Mouse (Mus musculus): ENCODE measurements around the gene Phf23. TPM values are rescaled to one million over a fixed set of nuclear protein-coding genes. Genes with fewer than 3 reads are reported as not detected.
A peak's percentile ranks its signal among the peaks of the same experiment; 100 is the strongest.

Phf23 gene
- polyA plus RNA-seq, 1 experiment from 2014 or later, result 41.3 TPM

GRCm38 (mm10) chr11:70000396-70000898 lies 4.9 kb downstream of the Phf23 start, which contains the start of gene Dvl2:
Dvl2 (plus strand) TSS chr11:70000595.
- H3K27ac ChIP-seq (replicated peaks; ENCODE audit: low read depth, low read length), result peak within 1 kb of the TSS; percentile 96
- peak; percentile 72 for ATAC-seq (ENCODE audit: low FRiP score, low TSS enrichment)
- peak; percentile 96 for DNase-seq
- peak within 1 kb of the TSS; percentile 83 for H3K4me3 ChIP-seq (replicated peaks; ENCODE audit: low read depth, low read length)
- H3K36me3 ChIP-seq (ENCODE audit: control insufficient read depth, insufficient read depth, low read length), result peaks cover 31% of the 10 kb centered on the region
- H3K27me3 ChIP-seq (ENCODE audit: control insufficient read depth, insufficient read depth, low read length), result no peaks in the 10 kb centered on the region
- WGBS, result under 1% methylated on average over 48 of the region's 48 CpGs
- peak within 1 kb of the TSS; percentile 67 for H3K9ac ChIP-seq (replicated peaks; ENCODE audit: low read length)
- H3K4me1 ChIP-seq (ENCODE audit: control insufficient read depth, insufficient read depth, low read length), result peaks cover 32% of the 10 kb centered on the region
- peak within 1 kb of the TSS; percentile 85 for H3K4me2 ChIP-seq (ENCODE audit: low read length)
- no peaks in the 10 kb centered on the region for H3K9me3 ChIP-seq (ENCODE audit: control insufficient read depth, low read length)

- Histone ChIP-seq H3K27ac (replicated peaks; ENCODE audit: low read depth, low read length) (peak overlapping the region; percentile 96), H3K9me3 (ENCODE audit: control insufficient read depth, low read length) (no peaks in the 10 kb centered on the region), H3K36me3 (ENCODE audit: control insufficient read depth, insufficient read depth, low read length) (peaks cover 38% of the 10 kb centered on the region), H3K9ac (replicated peaks; ENCODE audit: low read length) (peak overlapping the region; percentile 67), H3K4me2 (ENCODE audit: low read length) (peak overlapping the region; percentile 85), H3K4me1 (ENCODE audit: control insufficient read depth, insufficient read depth, low read length) (peaks cover 32% of the 10 kb centered on the region), H3K27me3 (ENCODE audit: control insufficient read depth, insufficient read depth, low read length) (no peaks in the 10 kb centered on the region), H3K4me3 (replicated peaks; ENCODE audit: low read depth, low read length) (peak overlapping the region; percentile 83)
- DNase-seq, result no peak
- ATAC-seq (ENCODE audit: low FRiP score, low TSS enrichment), result no peak
- 11% methylated on average over 8 of the region's 8 CpGs for WGBS
Measured at GRCm38 (mm10) chr11:70001159-70001558, 5.6 kb downstream of the Phf23 start.

- Histone ChIP-seq H3K4me2 (ENCODE audit: low read length) (peak overlapping the region; percentile 85), H3K36me3 (ENCODE audit: control insufficient read depth, insufficient read depth, low read length) (peaks cover 45% of the 10 kb centered on the region), H3K4me1 (ENCODE audit: control insufficient read depth, insufficient read depth, low read length) (peaks cover 32% of the 10 kb centered on the region), H3K27ac (replicated peaks; ENCODE audit: low read depth, low read length) (no peak overlapping the region), H3K27me3 (ENCODE audit: control insufficient read depth, insufficient read depth, low read length) (no peaks in the 10 kb centered on the region), H3K4me3 (replicated peaks; ENCODE audit: low read depth, low read length) (peak overlapping the region; percentile 83), H3K9ac (replicated peaks; ENCODE audit: low read length) (no peak overlapping the region; the same call in 1 of the 2 replicates), H3K9me3 (ENCODE audit: control insufficient read depth, low read length) (no peaks in the 10 kb centered on the region)
- no peak for ATAC-seq (ENCODE audit: low FRiP score, low TSS enrichment)
- peak; percentile 64 for DNase-seq
Measured at GRCm38 (mm10) chr11:70001865-70002264, 6.3 kb downstream of the Phf23 start.

GRCm38 (mm10) chr11:70002471-70002870 lies 6.9 kb downstream of the Phf23 start:
- peak overlapping the region; percentile 85 for H3K4me2 ChIP-seq (ENCODE audit: low read length)
- peak overlapping the region; percentile 83; the same call in 1 of the 2 replicates for H3K4me3 ChIP-seq (replicated peaks; ENCODE audit: low read depth, low read length)
- H3K36me3 ChIP-seq (ENCODE audit: control insufficient read depth, insufficient read depth, low read length), result peaks cover 51% of the 10 kb centered on the region
- no peaks in the 10 kb centered on the region for H3K27me3 ChIP-seq (ENCODE audit: control insufficient read depth, insufficient read depth, low read length)
- no peaks in the 10 kb centered on the region for H3K9me3 ChIP-seq (ENCODE audit: control insufficient read depth, low read length)
- 95% methylated on average over 2 of the region's 2 CpGs for WGBS
- peaks cover 32% of the 10 kb centered on the region for H3K4me1 ChIP-seq (ENCODE audit: control insufficient read depth, insufficient read depth, low read length)
- no peak for ATAC-seq (ENCODE audit: low FRiP score, low TSS enrichment)
- H3K9ac ChIP-seq (replicated peaks; ENCODE audit: low read length), result peak overlapping the region; percentile 29; the same call in 1 of the 2 replicates
- no peak overlapping the region for H3K27ac ChIP-seq (replicated peaks; ENCODE audit: low read depth, low read length)
- no peak for DNase-seq

GRCm38 (mm10) chr11:70005521-70005920 lies 9.9 kb downstream of the Phf23 start:
- DNase-seq (peak; percentile 43), ATAC-seq (ENCODE audit: low FRiP score, low TSS enrichment) (no peak)
- Histone ChIP-seq H3K4me2 (ENCODE audit: low read length) (no peak overlapping the region), H3K9ac (replicated peaks; ENCODE audit: low read length) (no peak overlapping the region), H3K9me3 (ENCODE audit: control insufficient read depth, low read length) (no peaks in the 10 kb centered on the region), H3K27ac (replicated peaks; ENCODE audit: low read depth, low read length) (no peak overlapping the region), H3K4me1 (ENCODE audit: control insufficient read depth, insufficient read depth, low read length) (peaks cover 22% of the 10 kb centered on the region), H3K36me3 (ENCODE audit: control insufficient read depth, insufficient read depth, low read length) (peaks cover 62% of the 10 kb centered on the region), H3K27me3 (ENCODE audit: control insufficient read depth, insufficient read depth, low read length) (no peaks in the 10 kb centered on the region), H3K4me3 (replicated peaks; ENCODE audit: low read depth, low read length) (no peak overlapping the region)
- WGBS, result 48% methylated on average over 5 of the region's 5 CpGs

- Histone ChIP-seq H3K9me3 (ENCODE audit: control insufficient read depth, low read length) (no peaks in the 10 kb centered on the region), H3K27ac (replicated peaks; ENCODE audit: low read depth, low read length) (no peak overlapping the region), H3K4me2 (ENCODE audit: low read length) (no peak overlapping the region), H3K4me1 (ENCODE audit: control insufficient read depth, insufficient read depth, low read length) (peaks cover 7% of the 10 kb centered on the region), H3K4me3 (replicated peaks; ENCODE audit: low read depth, low read length) (no peak overlapping the region), H3K36me3 (ENCODE audit: control insufficient read depth, insufficient read depth, low read length) (peaks cover 92% of the 10 kb centered on the region), H3K9ac (replicated peaks; ENCODE audit: low read length) (no peak overlapping the region), H3K27me3 (ENCODE audit: control insufficient read depth, insufficient read depth, low read length) (no peaks in the 10 kb centered on the region)
- WGBS, result 91% methylated on average over 6 of the region's 6 CpGs
- no peak for ATAC-seq (ENCODE audit: low FRiP score, low TSS enrichment)
- DNase-seq, result no peak
Measured at GRCm38 (mm10) chr11:70010033-70010432, 14.5 kb downstream of the Phf23 start.

- WGBS, result 87% methylated on average over 12 of the region's 12 CpGs
- ATAC-seq (ENCODE audit: low FRiP score, low TSS enrichment) (no peak), DNase-seq (no peak)
- H3K4me1 ChIP-seq (ENCODE audit: control insufficient read depth, insufficient read depth, low read length), result peaks cover 10% of the 10 kb centered on the region
- H3K9me3 ChIP-seq (ENCODE audit: control insufficient read depth, low read length), result no peaks in the 10 kb centered on the region
- no peak overlapping the region for H3K27ac ChIP-seq (replicated peaks; ENCODE audit: low read depth, low read length)
- no peaks in the 10 kb centered on the region for H3K27me3 ChIP-seq (ENCODE audit: control insufficient read depth, insufficient read depth, low read length)
- no peak overlapping the region for H3K4me3 ChIP-seq (replicated peaks; ENCODE audit: low read depth, low read length)
- H3K4me2 ChIP-seq (ENCODE audit: low read length), result no peak overlapping the region
- H3K36me3 ChIP-seq (ENCODE audit: control insufficient read depth, insufficient read depth, low read length), result peaks cover 87% of the 10 kb centered on the region
- H3K9ac ChIP-seq (replicated peaks; ENCODE audit: low read length), result no peak overlapping the region
Measured at GRCm38 (mm10) chr11:70010548-70010947, 15.0 kb downstream of the Phf23 start.

GRCm38 (mm10) chr11:70010961-70011360 lies 15.4 kb downstream of the Phf23 start:
- no peak for DNase-seq
- Histone ChIP-seq H3K4me3 (replicated peaks; ENCODE audit: low read depth, low read length) (no peak overlapping the region), H3K27ac (replicated peaks; ENCODE audit: low read depth, low read length) (no peak overlapping the region), H3K9me3 (ENCODE audit: control insufficient read depth, low read length) (no peaks in the 10 kb centered on the region), H3K4me1 (ENCODE audit: control insufficient read depth, insufficient read depth, low read length) (peaks cover 10% of the 10 kb centered on the region), H3K4me2 (ENCODE audit: low read length) (no peak overlapping the region), H3K27me3 (ENCODE audit: control insufficient read depth, insufficient read depth, low read length) (no peaks in the 10 kb centered on the region), H3K9ac (replicated peaks; ENCODE audit: low read length) (no peak overlapping the region), H3K36me3 (ENCODE audit: control insufficient read depth, insufficient read depth, low read length) (peaks cover 83% of the 10 kb centered on the region)
- no peak for ATAC-seq (ENCODE audit: low FRiP score, low TSS enrichment)
- 78% methylated on average over 10 of the region's 10 CpGs for WGBS

GRCm38 (mm10) chr11:70012931-70013330 lies 17.4 kb downstream of the Phf23 start:
- peaks cover 22% of the 10 kb centered on the region for H3K4me1 ChIP-seq (ENCODE audit: control insufficient read depth, insufficient read depth, low read length)
- no peak for ATAC-seq (ENCODE audit: low FRiP score, low TSS enrichment)
- no peak overlapping the region for H3K9ac ChIP-seq (replicated peaks; ENCODE audit: low read length)
- H3K27me3 ChIP-seq (ENCODE audit: control insufficient read depth, insufficient read depth, low read length), result no peaks in the 10 kb centered on the region
- H3K27ac ChIP-seq (replicated peaks; ENCODE audit: low read depth, low read length), result no peak overlapping the region
- no peak overlapping the region for H3K4me2 ChIP-seq (ENCODE audit: low read length)
- no peaks in the 10 kb centered on the region for H3K9me3 ChIP-seq (ENCODE audit: control insufficient read depth, low read length)
- H3K36me3 ChIP-seq (ENCODE audit: control insufficient read depth, insufficient read depth, low read length), result peaks cover 63% of the 10 kb centered on the region
- 88% methylated on average over 9 of the region's 9 CpGs for WGBS
- DNase-seq, result no peak
- H3K4me3 ChIP-seq (replicated peaks; ENCODE audit: low read depth, low read length), result no peak overlapping the region
